Mouse (Mus musculus) hindbrain, embryonic 12.5 days (tissue): ENCODE measurements around the gene Gnat2. TPM values are rescaled to one million over a fixed set of nuclear protein-coding genes. Genes with fewer than 3 reads are reported as not detected.

ENCODE experiments used
- ATAC-seq: fragments of 200-750 bp; cut with Nextera tagmentation; 2 replicates; pipeline ENCODE4 v1.8.0; 2017; ENCODE audit warnings: moderate TSS enrichment; ENCODE audit not compliant: low FRiP score
- H3K27ac ChIP-seq: fragments of 300-500 bp; sonication (generic); 2 replicates; pipeline ENCODE4 v1.5.1; 2016; ENCODE audit warnings: mild to moderate bottlenecking
- H3K27me3 ChIP-seq: fragments of 300-500 bp; sonication (generic); 2 replicates; pipeline ENCODE4 v1.6.1; 2016; ENCODE audit warnings: mild to moderate bottlenecking
- H3K36me3 ChIP-seq: fragments of 300-500 bp; sonication (generic); 2 replicates; pipeline ENCODE4 v1.6.1; 2016; ENCODE audit warnings: mild to moderate bottlenecking
- H3K4me1 ChIP-seq: fragments of 300-500 bp; sonication (generic); 2 replicates; pipeline ENCODE4 v1.6.1; 2016
- H3K4me2 ChIP-seq: fragments of 300-500 bp; sonication (generic); replicated peaks from 2 replicates; pipeline ENCODE4 v1.6.1; 2016; ENCODE audit warnings: mild to moderate bottlenecking
- H3K4me3 ChIP-seq: fragments of 300-500 bp; sonication (generic); 2 replicates; pipeline ENCODE4 v1.5.1; 2016; ENCODE audit warnings: mild to moderate bottlenecking
- H3K9ac ChIP-seq: fragments of 300-500 bp; sonication (generic); 2 replicates; pipeline ENCODE4 v1.6.1; 2016; ENCODE audit warnings: mild to moderate bottlenecking, moderate library complexity
- H3K9me3 ChIP-seq: fragments of 300-500 bp; sonication (generic); replicated peaks from 2 replicates; pipeline ENCODE4 v1.6.1; 2016; ENCODE audit warnings: mild to moderate bottlenecking
- WGBS: fragments of 180-500 bp; shearing (Covaris S2); methylation state at CpG from one replicate; pipeline ENCODE4 v1.1.7; 2016; 5-methylcytosine and 5-hydroxymethylcytosine counted together
- polyA plus RNA-seq: library from polyadenylated mRNA; unstranded; fragments of >200 nt; fragmentation: Nextera tagmentation; extraction: Ambion mirVana; gene quantifications from 2 replicates; pipeline ENCODE4 v1.2.1, GENCODE M21; 2016

The Gnat2 gene
- polyA plus RNA-seq, 1 experiment from 2014 or later = 0.37 TPM

DNA sequence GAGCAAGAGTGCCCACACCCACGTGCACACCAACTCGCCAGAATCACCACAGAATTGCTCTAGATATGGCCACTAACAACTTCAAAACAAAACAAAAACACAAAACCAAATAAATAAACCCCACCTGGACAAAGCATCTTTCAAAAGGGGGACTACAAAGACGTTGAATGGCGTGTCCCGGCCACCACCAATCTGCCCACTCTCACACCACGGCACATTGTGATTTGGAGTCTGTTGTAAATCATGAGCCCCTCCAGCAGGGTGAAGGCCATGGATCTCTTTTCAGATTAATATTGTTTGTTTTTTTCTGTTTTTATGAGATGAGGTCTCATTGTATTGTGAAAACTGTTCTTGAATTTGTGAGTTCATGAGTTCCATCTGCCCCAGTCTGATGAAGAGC is 9.5 kb downstream of the Gnat2 start:
- WGBS = 84% methylated on average over 6 of the region's 6 CpGs
- no peak overlapping the region for H3K4me3 ChIP-seq

DNA sequence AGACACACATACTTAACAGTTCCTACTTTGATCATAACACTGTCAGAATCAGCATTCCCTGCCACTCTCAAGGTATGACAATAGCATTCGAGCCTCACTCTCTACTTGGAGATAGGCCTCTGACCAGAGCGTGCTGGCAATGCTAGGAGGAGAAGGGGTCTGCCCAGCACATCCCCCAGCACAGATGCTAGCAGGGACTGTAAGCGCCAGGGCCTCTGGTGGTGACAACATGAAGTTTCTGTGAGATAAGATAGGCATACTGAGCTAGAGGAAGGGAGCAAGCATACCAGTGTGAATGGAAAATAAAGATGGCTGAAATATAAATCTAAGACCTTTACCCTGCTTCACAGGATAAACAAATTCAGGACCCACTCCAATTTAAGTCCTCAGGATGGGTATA is 12.7 kb downstream of the Gnat2 start:
- Histone ChIP-seq H3K4me1 (no peaks in the 10 kb centered on the region), H3K36me3 (peaks cover 36% of the 10 kb centered on the region)
- WGBS = 95% methylated on average over 3 of the region's 3 CpGs

More for the DNA sequence above, 9.5 kb downstream of the Gnat2 start:
- no peaks in the 10 kb centered on the region for H3K4me1 ChIP-seq
- H3K9me3 ChIP-seq = no peaks in the 10 kb centered on the region
- peaks cover 11% of the 10 kb centered on the region for H3K36me3 ChIP-seq
- no peak overlapping the region for H3K9ac ChIP-seq
- H3K27ac ChIP-seq = no peak overlapping the region
- ATAC-seq = no peak
- H3K27me3 ChIP-seq = no peaks in the 10 kb centered on the region
- no peak overlapping the region for H3K4me2 ChIP-seq

DNA sequence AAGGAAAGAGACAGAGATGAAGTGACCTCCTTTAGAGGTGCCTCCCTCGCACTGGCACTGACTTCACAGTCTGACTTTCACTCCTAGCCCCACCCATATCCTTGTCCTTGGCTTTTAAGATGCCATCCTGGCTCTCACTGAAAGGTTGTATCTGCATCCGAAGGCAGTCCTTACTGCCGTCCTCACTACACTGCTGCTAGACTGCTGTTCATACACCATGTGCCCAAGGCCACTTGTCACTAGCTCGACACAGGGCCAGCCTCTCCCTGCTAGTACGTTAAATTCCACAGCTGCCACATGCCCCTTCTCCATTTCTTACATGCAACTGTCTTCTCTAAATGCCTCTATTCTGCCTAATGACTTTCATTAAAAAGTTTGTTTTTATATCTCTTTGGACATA is 18.7 kb downstream of the Gnat2 start:
- no peak for ATAC-seq
- Histone ChIP-seq H3K9me3 (no peaks in the 10 kb centered on the region), H3K4me1 (no peaks in the 10 kb centered on the region), H3K9ac (no peak overlapping the region), H3K4me3 (no peak overlapping the region), H3K27ac (no peak overlapping the region), H3K36me3 (peaks cover 62% of the 10 kb centered on the region), H3K27me3 (no peaks in the 10 kb centered on the region), H3K4me2 (no peak overlapping the region)
- WGBS = 89% methylated on average over 5 of the region's 5 CpGs

More for the DNA sequence above, 12.7 kb downstream of the Gnat2 start:
- no peak overlapping the region for H3K9ac ChIP-seq
- no peak overlapping the region for H3K4me2 ChIP-seq
- no peak for ATAC-seq
- H3K9me3 ChIP-seq = no peaks in the 10 kb centered on the region
- no peak overlapping the region for H3K4me3 ChIP-seq
- H3K27ac ChIP-seq = no peak overlapping the region
- no peaks in the 10 kb centered on the region for H3K27me3 ChIP-seq

DNA sequence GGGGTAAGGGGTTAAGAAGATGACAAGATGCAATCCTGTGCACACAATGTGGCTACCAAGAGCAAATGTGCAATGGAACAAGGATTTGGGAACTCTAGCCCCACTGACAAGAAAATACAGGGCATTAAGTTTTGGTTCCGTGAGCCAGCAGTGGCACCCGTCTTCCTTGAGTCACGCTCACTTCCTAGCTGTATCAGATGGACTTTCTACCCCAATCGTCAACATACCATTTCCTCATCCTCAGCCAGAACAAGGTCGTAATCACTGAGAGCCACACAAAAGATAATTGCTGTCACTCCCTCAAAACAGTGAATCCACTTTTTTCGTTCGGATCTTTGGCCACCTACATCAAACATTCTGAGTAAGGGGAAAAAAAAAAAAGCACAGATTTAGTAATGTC is 19.7 kb downstream of the Gnat2 start:
- 92% methylated on average over 7 of the region's 7 CpGs for WGBS
- Histone ChIP-seq H3K27ac (no peak overlapping the region), H3K36me3 (peaks cover 62% of the 10 kb centered on the region)

DNA sequence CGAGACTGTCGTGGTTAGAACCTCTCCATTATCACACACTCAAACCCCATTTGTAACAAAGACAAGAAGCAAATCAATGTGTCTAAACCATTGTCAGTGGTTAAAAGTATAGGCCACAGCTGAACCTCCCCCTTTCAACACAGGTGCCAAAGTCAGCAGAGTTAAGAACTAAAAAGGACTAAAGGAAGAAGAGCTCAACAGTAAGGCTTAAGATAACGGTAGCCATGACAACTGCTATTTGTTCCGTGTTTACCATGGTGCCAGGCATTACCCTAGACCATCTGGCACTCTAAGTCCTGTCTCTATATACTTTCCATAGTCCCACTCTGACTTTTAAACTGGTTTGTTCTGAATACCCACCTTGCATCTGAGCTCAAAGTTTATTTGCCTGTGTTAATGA is 20.1 kb downstream of the Gnat2 start:
- H3K4me3 ChIP-seq = no peak overlapping the region
- no peak overlapping the region for H3K27ac ChIP-seq
- ATAC-seq = no peak
- H3K4me1 ChIP-seq = no peaks in the 10 kb centered on the region
- 89% methylated on average over 4 of the region's 4 CpGs for WGBS
- H3K4me2 ChIP-seq = no peak overlapping the region
- no peak overlapping the region for H3K9ac ChIP-seq
- peaks cover 65% of the 10 kb centered on the region for H3K36me3 ChIP-seq
- H3K27me3 ChIP-seq = no peaks in the 10 kb centered on the region
- H3K9me3 ChIP-seq = no peaks in the 10 kb centered on the region

More for the DNA sequence above, 19.7 kb downstream of the Gnat2 start:
- H3K9me3 ChIP-seq = no peaks in the 10 kb centered on the region
- no peaks in the 10 kb centered on the region for H3K27me3 ChIP-seq
- H3K4me1 ChIP-seq = no peaks in the 10 kb centered on the region
- no peak for ATAC-seq
- H3K4me2 ChIP-seq = no peak overlapping the region
- H3K9ac ChIP-seq = no peak overlapping the region
- H3K4me3 ChIP-seq = no peak overlapping the region

DNA sequence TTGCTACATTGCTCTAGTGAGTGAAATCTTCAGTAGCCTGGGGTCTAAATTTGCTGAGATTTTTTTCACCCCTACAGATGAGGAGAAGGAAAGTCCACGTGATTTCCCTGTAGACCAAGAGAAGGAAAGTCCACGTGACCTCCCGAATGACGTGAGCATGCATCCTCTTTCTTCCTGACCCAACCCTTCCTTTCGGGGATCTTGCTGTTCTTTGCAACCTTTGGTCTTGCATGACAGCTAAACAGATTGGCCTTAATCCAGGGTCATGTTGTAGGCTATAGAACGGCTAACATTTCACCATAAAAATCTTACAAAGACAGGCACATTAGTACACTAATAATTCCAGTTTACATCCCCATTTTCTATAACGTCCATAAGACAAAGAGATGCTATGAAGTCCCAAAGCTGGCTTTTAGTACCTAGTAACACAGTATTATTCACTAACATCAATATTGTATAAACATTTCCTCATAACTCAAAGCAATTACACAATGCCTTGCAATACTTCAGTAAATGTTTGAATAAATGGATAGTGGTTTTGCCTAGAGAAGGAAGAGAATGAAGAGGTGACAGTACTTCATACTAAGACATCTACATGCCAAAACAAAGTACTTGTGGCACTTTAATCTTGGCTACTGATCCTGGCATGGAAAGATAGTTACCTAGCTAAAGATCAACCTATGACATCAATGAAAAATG is 21.2 kb downstream of the Gnat2 start:
- Histone ChIP-seq H3K27ac (no peak overlapping the region), H3K9me3 (no peaks in the 10 kb centered on the region), H3K9ac (no peak overlapping the region), H3K4me2 (no peak overlapping the region), H3K27me3 (no peaks in the 10 kb centered on the region), H3K4me1 (no peaks in the 10 kb centered on the region), H3K4me3 (no peak overlapping the region), H3K36me3 (peaks cover 64% of the 10 kb centered on the region)
- no peak for ATAC-seq
- 93% methylated on average over 7 of the region's 7 CpGs for WGBS

DNA sequence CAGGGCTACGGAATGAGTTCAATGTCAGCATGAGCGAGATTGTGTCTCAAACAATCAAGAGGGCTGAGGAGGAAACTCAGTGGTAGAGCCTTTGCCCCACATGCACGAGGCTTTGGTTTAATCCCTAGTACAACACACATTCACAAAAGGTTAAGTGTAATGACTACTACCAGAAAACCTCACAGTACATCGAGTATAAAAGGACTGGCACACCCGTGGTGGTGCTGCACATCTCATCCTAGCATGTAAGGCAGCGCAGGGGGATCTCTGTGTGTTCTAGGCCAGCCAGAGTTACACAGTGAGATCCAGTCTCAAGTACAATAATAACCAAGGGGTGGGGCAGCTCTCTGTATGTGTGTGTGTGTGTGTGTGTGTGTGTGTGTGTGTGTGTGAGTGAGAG is 24.9 kb downstream of the Gnat2 start:
- 95% methylated on average over 6 of the region's 6 CpGs for WGBS
- H3K4me3 ChIP-seq = no peak overlapping the region
- no peaks in the 10 kb centered on the region for H3K27me3 ChIP-seq
- no peak for ATAC-seq
- no peaks in the 10 kb centered on the region for H3K9me3 ChIP-seq
- no peak overlapping the region for H3K4me2 ChIP-seq
- H3K27ac ChIP-seq = no peak overlapping the region
- peaks cover 57% of the 10 kb centered on the region for H3K36me3 ChIP-seq
- no peak overlapping the region for H3K9ac ChIP-seq
- no peaks in the 10 kb centered on the region for H3K4me1 ChIP-seq

DNA sequence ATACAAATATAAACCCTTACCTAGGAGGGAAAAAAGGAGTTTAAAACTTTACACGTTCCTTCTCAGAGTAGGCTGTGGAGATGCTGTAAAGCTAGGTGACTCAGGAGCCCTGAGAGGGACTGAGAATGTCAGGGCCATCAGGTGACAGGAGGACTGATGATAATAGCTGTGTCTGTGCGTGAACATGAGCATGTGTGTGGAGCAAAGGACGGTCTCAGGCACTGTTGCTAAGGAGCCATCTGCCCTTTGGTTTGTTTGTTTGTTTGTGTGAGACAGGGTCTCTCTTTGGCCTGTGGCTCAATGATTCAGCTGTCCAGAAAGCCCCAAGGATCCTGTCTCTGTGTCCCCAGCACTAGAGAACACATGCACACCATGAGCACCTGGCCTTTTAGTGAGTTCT is 28.5 kb downstream of the Gnat2 start:
- H3K36me3 ChIP-seq = peaks cover 42% of the 10 kb centered on the region
- WGBS = 88% methylated on average over 3 of the region's 3 CpGs
- no peaks in the 10 kb centered on the region for H3K9me3 ChIP-seq
- no peak overlapping the region for H3K4me2 ChIP-seq
- H3K9ac ChIP-seq = no peak overlapping the region
- H3K27ac ChIP-seq = no peak overlapping the region
- no peak overlapping the region for H3K4me3 ChIP-seq
- no peaks in the 10 kb centered on the region for H3K27me3 ChIP-seq
- H3K4me1 ChIP-seq = no peaks in the 10 kb centered on the region
- no peak for ATAC-seq

DNA sequence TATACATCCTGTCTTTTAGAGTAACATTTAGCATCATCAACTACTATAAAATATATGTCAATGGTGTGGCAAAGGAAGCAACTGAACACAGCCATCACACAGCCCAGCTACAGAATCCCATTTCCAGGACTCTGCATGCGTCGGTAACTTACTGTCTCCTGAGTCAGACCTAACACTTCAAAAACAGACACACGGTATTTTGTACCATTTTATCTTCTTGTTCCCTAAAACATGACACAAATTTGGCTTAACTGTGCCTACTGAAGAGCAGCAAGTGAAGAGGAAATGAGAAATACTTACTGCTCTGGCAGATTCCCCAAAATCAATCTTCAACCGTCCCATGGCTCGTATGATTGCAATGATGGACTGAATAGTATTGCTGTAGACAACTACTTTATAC is 30.7 kb downstream of the Gnat2 start:
- no peak overlapping the region for H3K4me2 ChIP-seq
- no peak for ATAC-seq

DNA sequence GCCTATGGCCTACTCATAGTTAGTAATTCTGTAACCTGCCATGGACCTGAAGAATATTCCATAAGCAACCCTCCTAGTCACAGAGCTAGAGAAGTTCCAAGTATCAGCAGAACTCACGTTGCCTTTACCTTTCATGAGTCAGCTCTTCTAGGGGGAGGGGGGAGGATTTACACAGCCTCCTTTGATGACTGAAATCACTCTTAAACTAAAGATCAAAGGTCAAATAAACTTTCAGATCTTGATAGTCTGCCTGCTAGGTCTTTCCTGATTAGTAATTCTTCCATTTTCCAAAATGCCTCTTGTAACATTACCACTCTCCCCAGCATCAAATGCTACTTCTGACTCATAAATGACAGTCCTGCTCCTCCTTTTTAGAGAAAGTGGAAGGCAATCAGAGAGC is 31.5 kb downstream of the Gnat2 start:
- no peak overlapping the region for H3K4me3 ChIP-seq
- H3K27me3 ChIP-seq = no peaks in the 10 kb centered on the region
- H3K27ac ChIP-seq = no peak overlapping the region
- WGBS = 77% methylated on average over 1 of the region's 1 CpGs
- no peaks in the 10 kb centered on the region for H3K9me3 ChIP-seq
- H3K4me1 ChIP-seq = peaks cover 3% of the 10 kb centered on the region; the same call in 1 of the 2 replicates
- H3K9ac ChIP-seq = no peak overlapping the region
- H3K4me2 ChIP-seq = no peak overlapping the region
- ATAC-seq = no peak
- peaks cover 21% of the 10 kb centered on the region for H3K36me3 ChIP-seq

More for the DNA sequence above, 30.7 kb downstream of the Gnat2 start:
- H3K4me3 ChIP-seq = no peak overlapping the region
- H3K4me1 ChIP-seq = peaks cover 2% of the 10 kb centered on the region; the same call in 1 of the 2 replicates
- no peak overlapping the region for H3K9ac ChIP-seq
- H3K36me3 ChIP-seq = peaks cover 29% of the 10 kb centered on the region
- WGBS = 97% methylated on average over 5 of the region's 5 CpGs
- no peak overlapping the region for H3K27ac ChIP-seq
- no peaks in the 10 kb centered on the region for H3K9me3 ChIP-seq
- no peaks in the 10 kb centered on the region for H3K27me3 ChIP-seq

DNA sequence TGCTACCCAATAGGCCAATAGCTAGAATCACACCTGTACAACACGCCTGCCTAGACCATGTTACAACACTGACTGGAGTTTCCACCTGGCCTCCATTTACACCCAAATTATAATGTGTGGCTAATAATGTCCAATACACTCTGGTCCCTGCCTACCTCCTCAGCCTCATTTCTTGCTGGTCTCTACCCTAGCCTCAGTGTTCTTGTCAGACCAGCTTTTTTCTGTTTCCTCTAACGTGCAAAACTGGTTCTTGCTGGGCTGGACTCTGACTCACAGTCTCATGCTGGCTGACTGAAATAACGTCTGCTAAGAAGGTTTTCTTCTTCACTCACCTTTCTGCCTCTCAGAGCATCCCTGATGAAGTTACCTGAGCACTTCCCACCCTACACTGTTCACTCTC is 33.7 kb downstream of the Gnat2 start:
- no peak for ATAC-seq

DNA sequence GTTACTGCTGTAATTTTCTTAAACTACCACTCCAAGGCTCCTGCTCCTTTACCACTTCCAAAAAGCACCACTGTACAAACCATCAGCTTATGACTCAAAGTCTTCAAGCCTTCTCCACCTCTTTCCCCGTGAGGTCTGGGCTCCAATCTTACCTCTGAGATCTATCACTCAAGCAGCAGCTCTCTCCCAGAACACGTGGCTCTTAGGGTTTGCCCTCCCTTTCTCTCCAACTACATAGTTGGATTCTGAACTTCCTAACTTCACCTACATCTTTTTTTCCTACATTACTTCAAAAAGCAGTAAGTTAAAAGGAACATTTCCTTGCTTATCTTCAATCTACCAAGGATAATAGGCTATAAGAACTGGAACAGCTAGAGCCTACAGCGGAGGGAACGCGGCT is 35.9 kb downstream of the Gnat2 start:
- H3K9me3 ChIP-seq = no peaks in the 10 kb centered on the region
- 84% methylated on average over 5 of the region's 5 CpGs for WGBS

More for the DNA sequence above, 33.7 kb downstream of the Gnat2 start:
- Histone ChIP-seq H3K9me3 (no peaks in the 10 kb centered on the region), H3K27ac (no peak overlapping the region), H3K4me3 (no peak overlapping the region), H3K4me1 (peaks cover 5% of the 10 kb centered on the region; the same call in 1 of the 2 replicates), H3K36me3 (peaks cover 8% of the 10 kb centered on the region), H3K9ac (no peak overlapping the region), H3K27me3 (no peaks in the 10 kb centered on the region), H3K4me2 (no peak overlapping the region)
- 87% methylated on average over 3 of the region's 3 CpGs for whole genome bisulfite sequencing

DNA sequence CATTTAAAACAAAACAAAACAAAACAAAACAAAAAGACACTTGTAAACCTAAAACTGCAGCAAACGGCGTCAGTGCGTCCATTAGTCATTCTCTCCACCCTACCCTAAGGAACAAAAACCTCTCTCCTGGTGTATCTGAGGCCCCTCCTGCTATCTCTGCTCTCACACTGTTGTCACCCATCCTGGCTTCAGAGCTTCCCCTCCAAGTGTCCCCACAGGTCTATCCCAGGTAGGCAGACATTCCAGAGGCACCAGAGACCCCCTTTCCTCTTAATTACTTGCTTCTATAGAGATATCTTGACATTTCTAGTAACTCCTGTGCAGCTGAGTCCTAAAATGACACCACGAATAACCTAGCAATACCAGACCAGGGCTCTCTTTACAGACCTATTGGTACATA is 36.8 kb downstream of the Gnat2 start:
- Histone ChIP-seq H3K4me2 (no peak overlapping the region), H3K9me3 (no peaks in the 10 kb centered on the region), H3K27me3 (no peaks in the 10 kb centered on the region), H3K36me3 (no peaks in the 10 kb centered on the region), H3K9ac (no peak overlapping the region), H3K4me3 (no peak overlapping the region), H3K27ac (no peak overlapping the region), H3K4me1 (peaks cover 11% of the 10 kb centered on the region)
- no peak for ATAC-seq
- 93% methylated on average over 4 of the region's 4 CpGs for WGBS

More for the DNA sequence above, 35.9 kb downstream of the Gnat2 start:
- Histone ChIP-seq H3K4me2 (no peak overlapping the region), H3K4me1 (peaks cover 11% of the 10 kb centered on the region), H3K9ac (no peak overlapping the region), H3K4me3 (no peak overlapping the region), H3K27ac (no peak overlapping the region), H3K27me3 (no peaks in the 10 kb centered on the region), H3K36me3 (no peaks in the 10 kb centered on the region)
- ATAC-seq = no peak
